Mouse (Mus musculus) heart, postnatal 4 days (tissue): ENCODE data around the gene Prss8. TPM values are rescaled to one million over a fixed set of nuclear protein-coding genes. Genes with fewer than 3 reads are reported as not detected.
"Not testable (repeated sequence)": the region's sequence is repeated elsewhere in the genome, so short reads cannot be mapped to it uniquely, and the experiment has no call there.

ENCODE experiments used
- DNase-seq: peaks from one replicate; pipeline ENCODE4 v3.0.0; 2021
- total RNA-seq, 2 experiments: library from RNA; stranded (reverse); gene quantifications; 2 replicates each; pipeline ENCODE4 v1.2.3; 2021

Prss8 gene
- not detected for total RNA-seq

GRCm38 (mm10) chr7:127929923-127930322 lies at the start of gene Prss8:
TSS of gene Prss8 (minus strand) at chr7:127930104.
- DNase-seq: no peak

GRCm38 (mm10) chr7:127978856-127979255 lies 49.0 kb upstream of the Prss8 start:
- no peak for DNase-seq

- no peak for DNase-seq
Observed at GRCm38 (mm10) chr7:127974413-127974930, 44.6 kb upstream of the Prss8 start.

- DNase-seq: peak; percentile 88
Observed at GRCm38 (mm10) chr7:127967922-127968828, 38.3 kb upstream of the Prss8 start.

- peak; percentile 97 for DNase-seq
Observed at GRCm38 (mm10) chr7:127967004-127967921, 37.4 kb upstream of the Prss8 start, which contains the start of gene Fus. TSS of gene Fus (plus strand) at chr7:127967457.

- no peak for DNase-seq
Observed at GRCm38 (mm10) chr7:127966371-127966918, 36.5 kb upstream of the Prss8 start.

- no peak for DNase-seq
Observed at GRCm38 (mm10) chr7:127959364-127959763, 29.5 kb upstream of the Prss8 start.

GRCm38 (mm10) chr7:127952864-127953581 lies 23.1 kb upstream of the Prss8 start:
- DNase-seq: no peak

GRCm38 (mm10) chr7:127946470-127947023 lies 16.6 kb upstream of the Prss8 start, which contains the start of gene Prss36:
TSS of gene Prss36 (minus strand) at chr7:127946725.
- DNase-seq: no peak

GRCm38 (mm10) chr7:127944614-127945013 lies 14.7 kb upstream of the Prss8 start:
- peak; percentile 59 for DNase-seq

GRCm38 (mm10) chr7:127942097-127942496 lies 12.2 kb upstream of the Prss8 start:
- DNase-seq: not testable (repeated sequence)

- DNase-seq: no peak
Observed at GRCm38 (mm10) chr7:127936216-127936884, 6.4 kb upstream of the Prss8 start.

GRCm38 (mm10) chr7:127935748-127936159 lies 5.8 kb upstream of the Prss8 start:
- no peak for DNase-seq

GRCm38 (mm10) chr7:127935028-127935722 lies 5.3 kb upstream of the Prss8 start:
- peak; percentile 97 for DNase-seq

- DNase-seq: no peak
Observed at GRCm38 (mm10) chr7:127934075-127934474, 4.2 kb upstream of the Prss8 start.

- no peak for DNase-seq
Observed at GRCm38 (mm10) chr7:127932273-127933031, 2.5 kb upstream of the Prss8 start.

GRCm38 (mm10) chr7:127931351-127932135 lies 1.6 kb upstream of the Prss8 start:
- DNase-seq: peak; percentile 45

GRCm38 (mm10) chr7:127930636-127931035 lies 732 bp upstream of the Prss8 start:
- no peak for DNase-seq
